Mouse (Mus musculus): ENCODE results near the gene Tmem192. TPM values are rescaled to one million over a fixed set of nuclear protein-coding genes. Genes with fewer than 3 reads are reported as not detected.
"Not testable (repeated sequence)": the region's sequence is repeated elsewhere in the genome, so short reads cannot be mapped to it uniquely, and the experiment has no call there.

Tmem192 gene
- polyA plus RNA-seq, 1 experiment from 2014 or later: 29.0 TPM

- Histone ChIP-seq H3K9ac (no peak overlapping the region), H3K36me3 (no peaks in the 10 kb centered on the region), H3K4me2 (no peak overlapping the region), H3K27me3 (no peaks in the 10 kb centered on the region), H3K9me3 (no peaks in the 10 kb centered on the region), H3K27ac (replicated peaks) (no peak overlapping the region), H3K4me1 (replicated peaks) (no peaks in the 10 kb centered on the region), H3K4me3 (no peak overlapping the region)
- no peak for ATAC-seq (ENCODE audit: low read depth)
- 80% methylated on average over 20 of the region's 20 CpGs for WGBS
Measured at GRCm38 (mm10) chr8:64983150-64983897, 36.3 kb downstream of the Tmem192 start.

- no peak within 1 kb of the TSS for H3K9ac ChIP-seq
- 94% methylated on average over 4 of the region's 4 CpGs for WGBS
- H3K27ac ChIP-seq (replicated peaks): no peak within 1 kb of the TSS
- H3K9me3 ChIP-seq: no peaks in the 10 kb centered on the region
- no peak within 1 kb of the TSS for H3K4me3 ChIP-seq
- H3K27me3 ChIP-seq: no peaks in the 10 kb centered on the region
- H3K4me1 ChIP-seq (replicated peaks): no peaks in the 10 kb centered on the region
- ATAC-seq (ENCODE audit: low read depth): no peak
- no peak within 1 kb of the TSS for H3K4me2 ChIP-seq
- no peaks in the 10 kb centered on the region for H3K36me3 ChIP-seq
Measured at GRCm38 (mm10) chr8:64987731-64988130, 40.7 kb downstream of the Tmem192 start, which contains the start of gene Trim75. TSS of gene Trim75 (minus strand) at chr8:64987831.

- Histone ChIP-seq H3K4me3 (no peak overlapping the region), H3K9ac (no peak overlapping the region), H3K4me1 (replicated peaks) (no peaks in the 10 kb centered on the region), H3K9me3 (no peaks in the 10 kb centered on the region), H3K36me3 (no peaks in the 10 kb centered on the region), H3K4me2 (no peak overlapping the region), H3K27ac (replicated peaks) (no peak overlapping the region), H3K27me3 (no peaks in the 10 kb centered on the region)
- ATAC-seq (ENCODE audit: low read depth): no peak
- 85% methylated on average over 4 of the region's 4 CpGs for WGBS
Measured at GRCm38 (mm10) chr8:64998806-64999365, 51.9 kb downstream of the Tmem192 start.

- not testable (repeated sequence) for H3K27ac ChIP-seq (replicated peaks); H3K9ac ChIP-seq; H3K27me3 ChIP-seq; H3K4me1 ChIP-seq (replicated peaks); H3K4me2 ChIP-seq; H3K4me3 ChIP-seq; ATAC-seq (ENCODE audit: low read depth); H3K9me3 ChIP-seq; H3K36me3 ChIP-seq
- WGBS: 75% methylated on average over 6 of the region's 6 CpGs
Measured at GRCm38 (mm10) chr8:65007616-65008015, 60.6 kb downstream of the Tmem192 start.

GRCm38 (mm10) chr8:65018423-65018822 lies 71.4 kb downstream of the Tmem192 start, which contains the start of the genes Trim61 and Trim60:
TSS of gene Trim61 (minus strand) at chr8:65018523.
TSS of gene Trim60 (minus strand) at chr8:65018584.
- no peaks in the 10 kb centered on the region for H3K27me3 ChIP-seq
- 90% methylated on average over 8 of the region's 8 CpGs for WGBS
- no peaks in the 10 kb centered on the region for H3K4me1 ChIP-seq (replicated peaks)
- ATAC-seq (ENCODE audit: low read depth): no peak
- no peak within 1 kb of the TSS for H3K9ac ChIP-seq
- H3K9me3 ChIP-seq: no peaks in the 10 kb centered on the region
- no peak within 1 kb of the TSS for H3K4me2 ChIP-seq
- no peak within 1 kb of the TSS for H3K4me3 ChIP-seq
- no peak within 1 kb of the TSS for H3K27ac ChIP-seq (replicated peaks)
- no peaks in the 10 kb centered on the region for H3K36me3 ChIP-seq

Other genes starting within 250 kb of the Tmem192 start
- gene Msmo1, start 213.4 kb upstream of the Tmem192 start, polyA plus RNA-seq (2015; fragmentation: Nextera tagmentation; extraction: Ambion mirVana): 126 and 138 TPM in 2 replicates
- 32.3 and 32.8 TPM in 2 replicates for gene Klhl2, start 97.2 kb upstream of the Tmem192 start, polyA plus RNA-seq (2015; fragmentation: Nextera tagmentation; extraction: Ambion mirVana)
- gene Trim75, start 40.6 kb downstream of the Tmem192 start, polyA plus RNA-seq (2015; fragmentation: Nextera tagmentation; extraction: Ambion mirVana): 0.11 TPM in 1 of 2 replicates, not detected in the other
- not detected in 2 replicates for gene Trim61, start 71.3 kb downstream of the Tmem192 start, polyA plus RNA-seq (2015; fragmentation: Nextera tagmentation; extraction: Ambion mirVana)
- not detected in 2 replicates for gene Trim60, start 71.4 kb downstream of the Tmem192 start, polyA plus RNA-seq (2015; fragmentation: Nextera tagmentation; extraction: Ambion mirVana)
- gene Apela, start 90.2 kb downstream of the Tmem192 start, polyA plus RNA-seq (2015; fragmentation: Nextera tagmentation; extraction: Ambion mirVana): 5.7 and 5.8 TPM in 2 replicates
- gene Gm10663, start 127.8 kb downstream of the Tmem192 start, polyA plus RNA-seq (2015; fragmentation: Nextera tagmentation; extraction: Ambion mirVana): not detected in 2 replicates
- not detected in 2 replicates for gene BC030870, start 182.4 kb downstream of the Tmem192 start, polyA plus RNA-seq (2015; fragmentation: Nextera tagmentation; extraction: Ambion mirVana)